Mouse (Mus musculus) c-Kit-negative CD71-positive TER-119-positive erythroid progenitor cells, embryonic 14.5 days (primary cell): Measurements from ENCODE around the gene Tanc2.

ENCODE experiments used
- DNase-seq: peaks from one replicate; pipeline ENCODE4 v3.0.0-alpha.2; 2013; ENCODE audit warnings: low read depth, low spot score

Tanc2 gene

GRCm38 (mm10) chr11:105835209-105835608 is 245.4 kb downstream of the Tanc2 start:
- no peak for DNase-seq

- DNase-seq, result no peak
These were observed 246.6 kb downstream of the Tanc2 start for GRCm38 (mm10) chr11:105836344-105836891.

GRCm38 (mm10) chr11:105837962-105838361 is 248.2 kb downstream of the Tanc2 start:
- no peak for DNase-seq

GRCm38 (mm10) chr11:105845901-105846300 is 256.1 kb downstream of the Tanc2 start:
- DNase-seq, result no peak

GRCm38 (mm10) chr11:105855504-105855903 is 265.7 kb downstream of the Tanc2 start:
- no peak for DNase-seq

- no peak for DNase-seq
These were observed 268.3 kb downstream of the Tanc2 start for GRCm38 (mm10) chr11:105858063-105858462.

GRCm38 (mm10) chr11:105885558-105885957 is 295.8 kb downstream of the Tanc2 start:
- no peak for DNase-seq

GRCm38 (mm10) chr11:105887281-105887680 is 297.5 kb downstream of the Tanc2 start:
- no peak for DNase-seq

GRCm38 (mm10) chr11:105899151-105899550 is 309.4 kb downstream of the Tanc2 start:
- no peak for DNase-seq

GRCm38 (mm10) chr11:105901501-105901900 is 311.7 kb downstream of the Tanc2 start:
- DNase-seq, result no peak

GRCm38 (mm10) chr11:105902956-105903355 is 313.2 kb downstream of the Tanc2 start:
- no peak for DNase-seq

GRCm38 (mm10) chr11:105905529-105906213 is 315.9 kb downstream of the Tanc2 start:
- DNase-seq, result no peak

- no peak for DNase-seq
These were observed 317.6 kb downstream of the Tanc2 start for GRCm38 (mm10) chr11:105907381-105907780.

- no peak for DNase-seq
These were observed 319.1 kb downstream of the Tanc2 start for GRCm38 (mm10) chr11:105908926-105909325.

- DNase-seq, result no peak
These were observed 319.8 kb downstream of the Tanc2 start for GRCm38 (mm10) chr11:105909617-105910016.

GRCm38 (mm10) chr11:105911149-105911548 is 321.4 kb downstream of the Tanc2 start:
- DNase-seq, result no peak

- no peak for DNase-seq
These were observed 322.0 kb downstream of the Tanc2 start for GRCm38 (mm10) chr11:105911592-105912375.

GRCm38 (mm10) chr11:105913580-105913979 is 323.8 kb downstream of the Tanc2 start:
- no peak for DNase-seq

- DNase-seq, result no peak
These were observed 330.5 kb downstream of the Tanc2 start for GRCm38 (mm10) chr11:105920098-105920785.

- no peak for DNase-seq
These were observed 331.1 kb downstream of the Tanc2 start for GRCm38 (mm10) chr11:105920836-105921235.

GRCm38 (mm10) chr11:105921275-105921674 is 331.5 kb downstream of the Tanc2 start:
- no peak for DNase-seq
